Mouse (Mus musculus) embryonic facial prominence, embryonic 15.5 days (tissue): ENCODE results near the gene Gnai2. TPM values are rescaled to one million over a fixed set of nuclear protein-coding genes. Genes with fewer than 3 reads are reported as not detected.
A peak's percentile ranks its signal among the peaks of the same experiment; 100 is the strongest.

Source experiments
- ATAC-seq: fragments of 200-750 bp; cut with Nextera tagmentation; 2 replicates; pipeline ENCODE4 v1.8.0; 2017; ENCODE audit warnings: low read depth, moderate TSS enrichment; ENCODE audit not compliant: insufficient number of reproducible peaks, low FRiP score, low TSS enrichment
- H3K27ac ChIP-seq: fragments of 300-500 bp; sonication (generic); replicated peaks from 2 replicates; pipeline ENCODE4 v1.5.1; 2015; ENCODE audit warnings: mild to moderate bottlenecking, inconsistent platforms
- H3K27me3 ChIP-seq: fragments of 300-500 bp; sonication (generic); 2 replicates; pipeline ENCODE4 v1.6.1; 2015; ENCODE audit warnings: inconsistent platforms
- H3K36me3 ChIP-seq: fragments of 300-500 bp; sonication (generic); 2 replicates; pipeline ENCODE4 v1.6.1; 2015; ENCODE audit warnings: mild to moderate bottlenecking, inconsistent platforms
- H3K4me1 ChIP-seq: fragments of 300-500 bp; sonication (generic); 2 replicates; pipeline ENCODE4 v1.6.1; 2015; ENCODE audit warnings: inconsistent platforms
- H3K4me2 ChIP-seq: fragments of 300-500 bp; sonication (generic); replicated peaks from 2 replicates; pipeline ENCODE4 v1.6.1; 2015; ENCODE audit warnings: mild to moderate bottlenecking, inconsistent platforms
- H3K4me3 ChIP-seq: fragments of 300-500 bp; sonication (generic); replicated peaks from 2 replicates; pipeline ENCODE4 v1.5.1; 2015; ENCODE audit warnings: mild to moderate bottlenecking, inconsistent platforms
- H3K9ac ChIP-seq: fragments of 300-500 bp; sonication (generic); 2 replicates; pipeline ENCODE4 v1.6.1; 2015; ENCODE audit warnings: inconsistent platforms
- H3K9me3 ChIP-seq: fragments of 300-500 bp; sonication (generic); replicated peaks from 2 replicates; pipeline ENCODE4 v1.6.1; 2016; ENCODE audit warnings: inconsistent platforms
- WGBS: fragments of 180-500 bp; shearing (Covaris S2); methylation state at CpG from one replicate; pipeline ENCODE4 v1.1.7; 2015; 5-methylcytosine and 5-hydroxymethylcytosine counted together
- polyA plus RNA-seq: library from polyadenylated mRNA; unstranded; fragments of >200 nt; fragmentation: Nextera tagmentation; extraction: Ambion mirVana; gene quantifications from 2 replicates; pipeline ENCODE4 v1.2.1, GENCODE M21; 2015

Gene Gnai2
- polyA plus RNA-seq, 1 experiment from 2014 or later = 459 TPM

- H3K27me3 ChIP-seq = no peaks in the 10 kb centered on the region
- no peak for ATAC-seq
- no peak overlapping the region for H3K27ac ChIP-seq
- H3K4me3 ChIP-seq = no peak overlapping the region
- 51% methylated on average over 8 of the region's 8 CpGs for WGBS
- H3K36me3 ChIP-seq = no peaks in the 10 kb centered on the region
- H3K9ac ChIP-seq = no peak overlapping the region
- no peaks in the 10 kb centered on the region for H3K9me3 ChIP-seq
- H3K4me1 ChIP-seq = peaks cover 13% of the 10 kb centered on the region
- no peak overlapping the region for H3K4me2 ChIP-seq
Observed at GRCm38 (mm10) chr9:107641666-107642065, 6.5 kb upstream of the Gnai2 start.

- Histone ChIP-seq H3K36me3 (no peaks in the 10 kb centered on the region), H3K9ac (no peak overlapping the region), H3K9me3 (no peaks in the 10 kb centered on the region), H3K4me2 (no peak overlapping the region), H3K4me3 (no peak overlapping the region), H3K27ac (no peak overlapping the region), H3K27me3 (no peaks in the 10 kb centered on the region), H3K4me1 (peaks cover 19% of the 10 kb centered on the region)
- 27% methylated on average over 8 of the region's 8 CpGs for WGBS
- ATAC-seq = no peak
Observed at GRCm38 (mm10) chr9:107640257-107640772, 5.1 kb upstream of the Gnai2 start.

GRCm38 (mm10) chr9:107637070-107637469 is 1.9 kb upstream of the Gnai2 start:
- no peaks in the 10 kb centered on the region for H3K27me3 ChIP-seq
- H3K9me3 ChIP-seq = no peaks in the 10 kb centered on the region
- ATAC-seq = no peak
- no peak overlapping the region for H3K9ac ChIP-seq
- H3K4me2 ChIP-seq = no peak overlapping the region
- H3K27ac ChIP-seq = no peak overlapping the region
- no peak overlapping the region for H3K4me3 ChIP-seq
- WGBS = 28% methylated on average over 7 of the region's 7 CpGs
- H3K4me1 ChIP-seq = peaks cover 30% of the 10 kb centered on the region
- H3K36me3 ChIP-seq = no peaks in the 10 kb centered on the region

GRCm38 (mm10) chr9:107634406-107635278 is 525 bp downstream of the Gnai2 start:
- H3K9me3 ChIP-seq = no peaks in the 10 kb centered on the region
- ATAC-seq = no peak
- 1% methylated on average over 35 of the region's 35 CpGs for WGBS
- peak overlapping the region; percentile 95 for H3K4me2 ChIP-seq
- no peaks in the 10 kb centered on the region for H3K36me3 ChIP-seq
- peaks cover 55% of the 10 kb centered on the region for H3K4me1 ChIP-seq
- peak overlapping the region; percentile 94 for H3K27ac ChIP-seq
- H3K9ac ChIP-seq = peak overlapping the region; percentile 94
- peak overlapping the region; percentile 82 for H3K4me3 ChIP-seq
- H3K27me3 ChIP-seq = no peaks in the 10 kb centered on the region

GRCm38 (mm10) chr9:107633661-107634405 is 1.3 kb downstream of the Gnai2 start:
- Histone ChIP-seq H3K36me3 (no peaks in the 10 kb centered on the region), H3K27ac (peak overlapping the region; percentile 94), H3K4me1 (peaks cover 63% of the 10 kb centered on the region), H3K27me3 (no peaks in the 10 kb centered on the region), H3K9ac (peak overlapping the region; percentile 94), H3K9me3 (no peaks in the 10 kb centered on the region), H3K4me3 (peak overlapping the region; percentile 82), H3K4me2 (peak overlapping the region; percentile 95)
- ATAC-seq = no peak
- WGBS = 2% methylated on average over 15 of the region's 15 CpGs

GRCm38 (mm10) chr9:107633091-107633660 is 2.0 kb downstream of the Gnai2 start:
- ATAC-seq = peak; percentile 66
- Histone ChIP-seq H3K4me2 (peak overlapping the region; percentile 95), H3K9me3 (no peaks in the 10 kb centered on the region), H3K4me3 (peak overlapping the region; percentile 82), H3K36me3 (no peaks in the 10 kb centered on the region), H3K4me1 (peaks cover 69% of the 10 kb centered on the region), H3K9ac (peak overlapping the region; percentile 94), H3K27me3 (no peaks in the 10 kb centered on the region), H3K27ac (peak overlapping the region; percentile 94)
- WGBS = 3% methylated on average over 33 of the region's 33 CpGs

GRCm38 (mm10) chr9:107632478-107632877 is 2.7 kb downstream of the Gnai2 start:
- Histone ChIP-seq H3K27ac (peak overlapping the region; percentile 94), H3K4me2 (peak overlapping the region; percentile 95), H3K4me3 (peak overlapping the region; percentile 82), H3K27me3 (no peaks in the 10 kb centered on the region), H3K9me3 (no peaks in the 10 kb centered on the region), H3K36me3 (no peaks in the 10 kb centered on the region), H3K9ac (peak overlapping the region; percentile 94; the same call in 1 of the 2 replicates), H3K4me1 (peaks cover 76% of the 10 kb centered on the region)
- 27% methylated on average over 6 of the region's 6 CpGs for WGBS
- ATAC-seq = no peak

- H3K4me3 ChIP-seq = peak overlapping the region; percentile 82
- no peaks in the 10 kb centered on the region for H3K27me3 ChIP-seq
- H3K9ac ChIP-seq = no peak overlapping the region
- ATAC-seq = no peak
- 77% methylated on average over 8 of the region's 8 CpGs for WGBS
- no peaks in the 10 kb centered on the region for H3K9me3 ChIP-seq
- peaks cover 82% of the 10 kb centered on the region for H3K4me1 ChIP-seq
- H3K4me2 ChIP-seq = peak overlapping the region; percentile 95
- H3K27ac ChIP-seq = peak overlapping the region; percentile 94
- no peaks in the 10 kb centered on the region for H3K36me3 ChIP-seq
Observed at GRCm38 (mm10) chr9:107631861-107632260, 3.3 kb downstream of the Gnai2 start.

GRCm38 (mm10) chr9:107631311-107631826 is 3.8 kb downstream of the Gnai2 start:
- H3K27ac ChIP-seq = peak overlapping the region; percentile 94
- no peak overlapping the region for H3K4me3 ChIP-seq
- H3K4me1 ChIP-seq = peaks cover 87% of the 10 kb centered on the region
- H3K36me3 ChIP-seq = no peaks in the 10 kb centered on the region
- ATAC-seq = no peak
- no peaks in the 10 kb centered on the region for H3K27me3 ChIP-seq
- WGBS = 61% methylated on average over 9 of the region's 9 CpGs
- H3K9me3 ChIP-seq = no peaks in the 10 kb centered on the region
- H3K4me2 ChIP-seq = peak overlapping the region; percentile 95
- no peak overlapping the region for H3K9ac ChIP-seq

- H3K27ac ChIP-seq = peak overlapping the region; percentile 94
- H3K9me3 ChIP-seq = no peaks in the 10 kb centered on the region
- no peaks in the 10 kb centered on the region for H3K27me3 ChIP-seq
- no peak for ATAC-seq
- H3K4me3 ChIP-seq = peak overlapping the region; percentile 15; the same call in 1 of the 2 replicates
- no peak overlapping the region for H3K9ac ChIP-seq
- H3K36me3 ChIP-seq = 0 out of 2 replicates have a peak, but pooled peaks cover 1% of the 10 kb centered on the region
- peaks cover 88% of the 10 kb centered on the region for H3K4me1 ChIP-seq
- 3% methylated on average over 4 of the region's 4 CpGs for WGBS
- H3K4me2 ChIP-seq = peak overlapping the region; percentile 36
Observed at GRCm38 (mm10) chr9:107630576-107630975, 4.6 kb downstream of the Gnai2 start.
